Mouse (Mus musculus) retina, postnatal 1 day (tissue): ENCODE data around the gene Fndc3b.
A peak's percentile ranks its signal among the peaks of the same experiment; 100 is the strongest.
"Not testable (repeated sequence)": the region's sequence is repeated elsewhere in the genome, so short reads cannot be mapped to it uniquely, and the experiment has no call there.

Experiments used
- DNase-seq: peaks from one replicate; pipeline ENCODE4 v3.0.0-alpha.2; 2012

The Fndc3b gene

DNA sequence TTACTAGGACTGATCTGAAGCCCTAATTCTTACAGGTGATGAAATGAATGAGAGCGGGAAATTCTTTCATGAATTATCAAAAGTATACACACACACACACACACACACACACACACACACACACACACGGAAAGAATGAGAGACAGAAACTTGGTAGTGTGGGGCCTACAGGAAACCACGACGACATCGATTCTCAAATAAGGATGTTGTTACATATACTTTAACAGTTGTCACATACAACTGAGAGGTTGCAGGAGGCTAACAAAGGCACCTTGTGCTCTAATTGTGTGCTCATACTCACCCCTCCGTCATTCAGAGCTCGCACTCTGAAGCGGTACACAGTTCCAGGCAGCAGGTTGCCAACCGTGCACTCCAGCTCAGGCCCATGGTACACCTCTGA is 252.7 kb downstream of the Fndc3b start:
- no peak for DNase-seq

DNA sequence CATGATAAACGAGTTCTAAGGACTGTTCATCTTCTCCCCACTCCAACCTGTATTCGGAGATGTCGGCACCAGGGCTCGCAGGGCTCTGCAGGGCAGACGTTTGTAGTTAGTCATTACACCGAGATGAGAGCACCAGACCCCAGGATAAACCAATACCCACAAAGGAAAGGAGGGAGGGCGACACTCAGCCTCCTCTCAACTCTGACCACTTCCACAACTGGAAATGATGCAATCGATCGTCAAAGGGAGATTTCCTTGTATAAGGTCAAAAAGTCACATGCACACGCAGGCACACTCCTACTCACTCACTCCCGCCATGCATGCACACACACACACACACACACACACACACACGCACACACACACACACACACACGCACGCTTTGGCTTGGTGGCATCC is 254.6 kb downstream of the Fndc3b start:
- DNase-seq = no peak

DNA sequence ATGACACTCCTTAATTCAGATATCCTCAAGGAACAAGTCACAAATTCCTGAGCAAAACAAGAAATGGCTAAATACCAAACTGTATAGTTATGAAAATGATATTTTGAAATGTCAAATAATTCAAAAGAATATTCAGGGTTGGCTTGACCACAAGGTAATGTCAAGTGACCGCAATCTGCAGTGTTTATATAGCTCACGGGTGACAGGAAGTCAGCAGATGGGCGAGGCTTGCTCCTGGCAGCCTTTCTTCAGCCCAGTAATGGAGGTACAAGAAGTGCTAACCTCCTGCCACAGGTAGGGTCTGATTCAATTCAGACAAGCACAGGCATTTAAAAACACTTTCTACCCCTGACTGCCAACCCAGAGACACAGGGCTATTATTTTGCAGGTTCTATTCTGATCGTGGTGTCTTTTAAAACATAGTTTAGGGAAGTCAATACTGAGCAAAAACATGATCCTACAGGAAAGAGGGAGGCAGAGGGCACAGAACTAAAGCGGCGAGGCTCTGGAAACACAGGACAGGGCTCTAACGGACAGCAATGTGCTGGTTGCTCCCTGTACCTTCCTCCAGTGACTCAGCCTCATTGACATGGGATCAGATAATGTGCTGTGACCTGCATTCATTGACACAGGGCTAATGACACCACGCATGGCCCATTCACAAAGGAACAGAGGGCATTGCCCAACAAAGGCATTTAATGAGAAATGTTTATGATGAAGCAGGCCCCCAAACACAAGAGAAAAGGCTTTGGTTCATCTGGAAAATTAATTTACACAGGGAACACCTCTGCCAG is 256.5 kb downstream of the Fndc3b start:
- peak; percentile 23 for DNase-seq

DNA sequence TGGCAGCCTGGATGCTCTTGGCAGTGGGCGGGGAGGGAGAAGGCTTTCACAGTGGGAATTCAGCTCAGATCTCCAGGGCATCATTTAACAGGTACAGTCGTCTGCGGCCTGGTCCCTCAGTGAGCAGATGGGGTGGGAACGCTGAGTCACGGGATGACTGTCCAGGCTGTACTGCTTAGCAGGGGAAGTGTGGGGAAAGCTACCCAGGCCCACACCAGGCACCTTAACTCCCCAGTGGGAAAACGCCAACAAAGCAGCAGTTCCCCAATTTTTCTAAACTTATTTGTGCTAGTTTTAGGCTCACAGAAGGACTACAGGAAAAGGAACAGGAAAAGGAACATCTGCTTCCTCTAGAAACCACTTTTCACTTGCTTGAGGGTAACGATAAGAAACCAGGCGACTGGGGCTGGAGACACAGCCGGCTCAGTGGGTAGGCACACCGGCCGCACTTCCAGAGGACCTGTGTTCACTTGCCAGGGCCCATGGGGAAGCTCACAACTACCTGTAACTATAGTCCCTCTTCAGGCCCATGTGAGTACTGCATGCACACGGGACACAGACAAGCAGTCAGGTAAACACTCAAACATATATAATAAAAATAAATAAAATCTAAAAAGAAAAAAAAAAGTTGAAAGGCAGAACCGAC is 257.5 kb downstream of the Fndc3b start:
- no peak for DNase-seq

DNA sequence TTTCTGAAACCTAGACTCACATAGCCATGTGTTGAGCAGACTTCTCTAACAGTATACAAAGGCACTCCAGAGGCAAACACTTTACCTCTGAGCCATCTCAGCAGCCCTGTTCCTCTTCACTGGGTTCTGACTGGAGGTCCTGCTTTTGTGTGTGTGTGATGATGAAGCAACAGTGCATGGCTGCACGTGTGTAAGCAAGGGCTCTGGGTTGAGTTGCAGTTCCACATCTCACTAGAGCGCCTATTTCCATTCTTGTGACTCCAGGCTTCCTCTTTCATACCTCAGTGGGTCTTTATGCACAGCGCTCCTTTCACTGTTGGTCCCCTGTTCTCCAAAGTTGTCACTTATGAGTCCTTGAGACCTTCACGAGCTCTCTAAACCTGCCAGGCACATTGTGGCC is 261.7 kb downstream of the Fndc3b start:
- DNase-seq = no peak

DNA sequence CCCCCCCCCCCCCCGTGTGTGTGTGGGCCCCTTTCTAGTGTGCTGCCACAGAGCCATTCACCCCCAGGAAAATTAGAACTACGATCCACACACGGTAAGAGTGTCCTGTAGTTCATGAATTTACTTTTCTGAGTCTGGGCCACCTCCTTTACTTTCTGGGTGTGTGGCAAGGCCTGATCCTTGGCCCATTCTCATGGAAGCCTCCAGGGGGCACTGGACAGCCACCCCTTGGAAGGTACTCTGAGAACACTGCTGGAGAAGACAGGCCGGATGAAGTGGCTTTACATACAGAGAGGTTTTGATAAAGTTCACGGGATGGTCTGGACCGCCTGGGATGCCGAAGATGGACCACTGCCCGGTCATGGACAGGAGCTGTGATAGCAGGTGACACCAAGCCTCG is 262.7 kb downstream of the Fndc3b start:
- peak; percentile 29 for DNase-seq

DNA sequence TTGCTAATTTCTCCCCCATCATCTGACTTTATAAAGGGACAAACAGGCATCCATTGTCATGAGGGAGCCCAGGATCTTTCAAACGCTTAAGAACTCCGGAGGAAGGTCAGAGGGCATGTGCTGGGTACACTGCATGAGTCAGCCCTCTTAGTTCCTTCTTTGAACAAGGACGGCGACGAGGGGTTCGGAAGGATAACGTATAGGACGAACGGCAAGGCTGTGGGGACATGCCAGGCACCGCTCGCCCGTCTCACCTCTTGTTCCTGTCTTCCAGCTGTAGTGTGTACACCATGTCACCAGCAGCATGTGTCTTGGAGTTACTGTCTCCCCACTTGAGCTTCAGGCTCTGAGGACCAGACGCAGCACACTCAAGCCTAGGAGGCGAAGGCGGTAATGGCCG is 271.4 kb downstream of the Fndc3b start:
- DNase-seq = no peak

DNA sequence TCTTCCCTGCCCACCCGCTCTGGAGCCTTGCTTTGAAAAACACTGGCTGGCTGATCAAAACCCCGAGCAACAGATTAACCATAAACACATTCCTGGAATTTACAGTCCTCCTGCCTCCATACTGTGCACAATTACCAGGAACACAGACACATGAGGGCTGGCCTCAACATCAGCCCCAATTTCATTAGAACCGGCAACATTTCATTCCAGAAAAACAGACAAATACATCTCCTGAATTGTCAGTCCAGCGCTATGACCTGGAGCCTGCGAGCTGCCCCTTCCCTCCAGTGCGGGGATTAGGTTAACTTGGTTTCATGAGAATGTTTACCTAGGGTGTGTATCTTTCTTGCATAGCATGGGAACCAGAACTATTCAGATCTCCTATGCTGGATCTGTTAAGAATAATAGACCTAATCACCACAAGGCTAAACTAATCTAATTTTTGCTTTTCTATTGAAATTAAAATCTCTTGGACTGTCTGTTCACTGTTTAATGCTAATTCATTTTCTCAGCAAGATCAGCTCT is 275.9 kb downstream of the Fndc3b start:
- DNase-seq = no peak

DNA sequence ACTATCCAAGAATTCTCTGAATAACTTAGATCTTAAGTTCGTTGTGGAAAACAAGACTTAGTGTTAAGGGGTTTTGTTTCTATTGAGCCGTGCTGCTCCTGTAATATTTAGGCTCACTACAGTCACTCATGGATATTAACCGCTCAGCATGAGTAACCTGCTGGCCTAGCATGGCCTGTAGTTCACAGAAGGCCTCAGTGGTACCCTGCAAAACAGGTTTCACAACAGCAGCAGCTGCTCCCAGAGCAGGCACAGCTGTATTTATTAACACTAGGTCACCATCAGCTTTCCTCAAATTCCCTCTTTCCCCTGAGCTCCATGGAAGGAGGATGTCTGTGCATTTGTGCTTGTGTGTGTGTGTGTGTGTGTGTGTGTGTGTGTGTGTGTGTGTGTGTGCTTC is 278.1 kb downstream of the Fndc3b start:
- DNase-seq = no peak

DNA sequence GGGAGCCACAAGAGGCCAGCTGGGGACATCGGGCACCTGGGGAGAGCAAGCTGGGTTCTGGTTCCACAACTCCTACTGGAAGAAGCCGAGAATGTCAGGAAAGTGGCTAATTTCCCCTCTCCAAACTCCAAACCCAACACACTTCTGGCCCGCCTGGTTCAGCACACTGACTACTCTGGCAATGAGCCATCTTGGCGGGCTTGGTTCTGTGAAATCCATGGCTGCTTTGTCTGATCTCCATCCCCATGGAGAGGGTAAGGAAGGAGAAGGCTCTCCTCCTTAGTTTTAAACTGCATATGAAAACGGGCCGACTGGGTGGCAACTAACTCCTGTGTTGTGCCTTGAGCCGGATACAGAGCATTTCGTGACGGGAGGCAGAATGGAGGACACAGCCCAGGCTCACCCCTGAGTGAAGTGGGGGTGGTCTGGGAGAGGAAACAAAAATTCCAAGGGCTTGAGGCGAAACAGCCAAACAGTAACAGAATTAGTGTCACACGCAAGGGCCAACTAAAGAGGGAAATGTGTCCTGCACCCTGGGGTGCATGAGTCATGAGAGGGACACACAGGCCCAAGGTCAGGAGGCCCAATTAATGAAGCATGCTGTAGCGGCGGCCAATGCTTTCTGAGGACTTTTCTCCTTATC is 280.4 kb downstream of the Fndc3b start:
- peak; percentile 17 for DNase-seq

DNA sequence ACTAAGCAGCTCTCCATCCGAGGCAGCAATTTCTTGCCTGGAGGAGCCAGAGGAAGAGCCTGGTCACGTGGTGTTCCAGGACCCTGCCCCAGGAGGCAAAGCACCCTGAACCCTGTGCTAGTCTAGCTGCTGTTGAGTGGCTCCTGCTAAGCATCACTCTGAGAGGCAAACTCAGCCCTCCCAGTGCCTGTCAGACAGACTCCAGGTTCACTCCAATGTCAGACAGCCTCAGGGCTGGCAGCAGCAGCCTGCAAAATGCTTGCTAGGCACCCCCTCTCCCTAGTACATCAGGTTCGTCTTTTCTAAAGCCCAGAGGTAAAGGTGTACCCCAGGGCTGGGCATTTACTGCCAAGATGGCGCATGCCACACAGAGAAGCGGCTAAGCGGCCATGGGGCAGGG is 283.7 kb downstream of the Fndc3b start:
- no peak for DNase-seq

DNA sequence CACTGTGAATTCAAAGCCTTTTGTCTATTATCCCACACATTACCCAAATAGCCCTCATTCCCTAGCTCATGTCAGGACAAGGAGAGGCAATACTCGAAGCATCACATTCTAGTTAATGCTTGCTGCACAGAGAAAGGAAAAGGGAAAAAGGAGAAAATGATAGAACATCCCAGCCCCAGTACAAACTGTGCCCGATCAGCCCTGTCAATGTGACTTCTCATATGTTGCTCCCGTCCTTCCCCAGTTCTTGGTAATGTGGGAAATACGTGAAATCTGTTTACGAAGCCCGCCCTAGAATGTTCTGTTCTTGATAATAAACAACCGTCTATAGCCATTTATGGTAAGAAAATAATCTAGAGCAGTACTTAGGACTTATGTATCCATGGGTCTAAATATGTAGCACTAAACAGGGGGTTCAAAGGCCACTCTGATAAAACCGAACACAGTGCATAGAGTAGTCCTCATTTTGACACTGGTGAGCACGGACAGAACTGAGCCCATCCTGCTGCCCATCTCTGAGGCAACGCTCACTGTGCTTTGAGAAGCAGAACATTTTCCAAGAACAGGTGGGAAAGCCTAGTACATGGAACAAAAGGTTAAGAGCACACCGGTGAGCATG is 286.9 kb downstream of the Fndc3b start:
- no peak for DNase-seq

DNA sequence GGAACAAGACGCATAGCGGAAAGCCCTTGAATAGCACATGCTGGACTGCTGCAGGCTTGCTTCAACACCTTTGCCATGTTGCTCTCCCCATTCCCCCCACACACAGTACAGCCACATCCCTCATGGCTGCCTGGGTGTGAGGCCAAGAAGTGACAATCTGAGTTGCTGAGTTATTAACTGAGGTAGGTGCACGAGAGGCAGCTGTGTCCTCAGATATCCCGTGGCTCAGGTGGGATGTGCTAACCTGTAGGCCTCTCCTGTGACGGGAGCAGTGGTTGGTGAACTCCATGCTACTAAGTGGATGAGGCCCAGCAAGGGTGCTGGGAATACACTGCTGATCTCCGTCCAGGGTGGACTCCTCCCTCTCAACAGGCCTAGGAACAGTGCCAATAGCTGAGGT is 288.6 kb downstream of the Fndc3b start:
- no peak for DNase-seq

DNA sequence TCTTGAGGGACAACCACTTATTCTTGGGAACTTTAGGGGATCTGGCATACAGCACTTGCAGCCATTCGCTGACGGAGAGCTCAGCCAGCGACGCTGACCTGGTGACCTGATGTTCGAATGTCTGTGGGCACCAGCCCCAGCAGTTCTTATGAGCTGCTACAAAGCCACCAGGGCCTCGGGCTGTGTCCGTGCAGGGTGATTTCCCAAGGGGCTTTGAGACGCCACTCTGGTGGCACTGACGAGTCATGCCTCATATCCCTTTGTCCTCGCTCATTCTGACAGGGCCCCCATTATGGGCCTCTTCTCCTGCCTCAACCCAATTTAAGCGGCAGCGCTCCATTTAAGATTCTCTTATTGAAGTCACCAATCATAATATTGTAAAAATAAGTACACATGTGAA is 289.1 kb downstream of the Fndc3b start:
- peak; percentile 59 for DNase-seq

DNA sequence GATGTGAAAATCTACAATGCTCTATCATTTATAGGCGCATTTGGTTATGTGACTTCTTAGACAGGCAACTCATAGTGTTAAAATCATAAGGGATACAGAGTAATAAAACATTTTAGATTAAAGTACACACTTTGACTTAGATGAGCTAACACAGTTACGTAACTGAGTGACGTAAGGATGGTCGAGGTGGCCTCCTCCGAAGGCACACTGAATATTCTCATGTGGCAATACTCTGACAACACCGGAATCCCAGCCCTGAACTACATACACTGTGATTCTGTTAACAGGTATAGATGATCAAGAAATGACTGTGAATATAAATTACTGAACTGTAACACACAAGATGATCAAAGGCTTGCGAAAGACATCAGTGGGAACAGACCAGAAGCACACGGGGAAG is 292.5 kb downstream of the Fndc3b start:
- no peak for DNase-seq

DNA sequence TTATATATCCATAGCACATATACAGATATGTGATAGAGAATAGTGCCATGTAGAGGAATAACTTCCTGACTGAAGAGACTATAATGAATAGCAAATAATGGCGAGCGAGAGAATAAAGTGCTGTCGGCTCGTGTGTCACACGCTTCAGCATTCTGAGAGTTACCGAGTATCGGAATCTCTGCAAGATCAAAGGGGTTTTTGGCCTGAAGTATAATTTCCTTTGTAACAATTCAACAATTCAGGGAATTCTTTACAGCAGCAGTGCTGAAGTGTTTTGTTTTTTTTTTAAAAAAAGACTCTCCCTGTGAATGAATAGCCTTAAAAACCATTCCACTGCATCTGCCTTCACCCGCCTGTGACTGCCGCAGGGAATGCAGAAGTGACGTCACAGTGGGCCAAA is 294.3 kb downstream of the Fndc3b start:
- DNase-seq = no peak

DNA sequence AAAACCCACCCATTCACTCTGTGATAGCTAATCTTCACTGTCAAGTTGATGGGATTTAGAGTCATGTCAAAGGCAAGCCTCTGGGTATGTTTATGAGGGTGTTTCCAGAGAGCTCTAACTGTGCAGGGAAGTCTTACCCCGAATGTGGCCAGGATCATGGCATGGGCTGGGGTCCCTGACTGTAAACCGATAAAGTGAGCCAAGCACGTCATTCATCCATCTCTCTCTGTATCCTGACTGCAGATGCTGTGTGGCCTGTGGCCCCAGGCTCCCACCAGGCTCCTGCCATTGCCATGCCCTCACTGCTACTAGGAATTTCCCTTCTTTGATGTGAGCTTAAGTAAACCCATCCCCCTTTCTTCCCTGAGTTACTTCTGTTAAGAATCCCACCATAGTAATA is 297.5 kb downstream of the Fndc3b start:
- DNase-seq = no peak

DNA sequence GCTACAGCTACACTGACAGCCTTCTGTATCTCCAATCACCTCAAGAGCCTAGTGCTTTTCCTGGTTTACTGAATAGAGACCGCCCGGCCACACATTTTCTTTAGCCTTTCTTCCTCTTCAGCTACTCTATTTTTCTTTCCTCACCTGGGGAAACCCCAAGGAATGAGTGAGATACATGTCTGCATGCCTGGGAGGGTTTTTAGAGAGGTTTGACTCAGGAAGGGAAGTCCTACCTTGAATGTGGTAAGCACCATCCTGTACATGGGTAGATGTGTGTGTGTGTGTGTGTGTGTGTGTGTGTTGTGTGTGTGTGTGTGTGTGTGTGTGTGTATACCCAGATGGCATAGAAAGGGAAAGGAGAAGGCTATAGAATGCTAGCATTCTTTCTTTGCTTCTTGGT is 299.8 kb downstream of the Fndc3b start:
- DNase-seq = no peak

DNA sequence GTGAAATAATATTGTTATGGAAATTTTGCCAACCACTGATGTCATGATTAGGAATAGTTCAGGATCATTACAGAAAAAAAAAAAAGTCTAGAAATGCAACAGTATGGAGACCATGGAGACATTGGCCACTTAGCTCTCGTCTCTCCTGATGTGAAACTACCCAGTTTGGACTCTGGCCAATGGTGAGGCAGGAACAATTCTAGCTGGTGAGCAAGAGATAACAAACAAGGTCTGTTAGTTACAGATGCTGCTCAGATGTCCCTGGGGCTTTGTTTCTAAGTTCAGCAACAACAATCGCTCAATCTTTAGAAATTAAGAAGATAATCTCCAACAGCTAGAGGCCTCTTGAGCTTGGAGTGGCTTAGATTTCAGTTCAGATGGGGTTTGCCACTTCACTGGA is 302.5 kb downstream of the Fndc3b start:
- peak; percentile 31 for DNase-seq

DNA sequence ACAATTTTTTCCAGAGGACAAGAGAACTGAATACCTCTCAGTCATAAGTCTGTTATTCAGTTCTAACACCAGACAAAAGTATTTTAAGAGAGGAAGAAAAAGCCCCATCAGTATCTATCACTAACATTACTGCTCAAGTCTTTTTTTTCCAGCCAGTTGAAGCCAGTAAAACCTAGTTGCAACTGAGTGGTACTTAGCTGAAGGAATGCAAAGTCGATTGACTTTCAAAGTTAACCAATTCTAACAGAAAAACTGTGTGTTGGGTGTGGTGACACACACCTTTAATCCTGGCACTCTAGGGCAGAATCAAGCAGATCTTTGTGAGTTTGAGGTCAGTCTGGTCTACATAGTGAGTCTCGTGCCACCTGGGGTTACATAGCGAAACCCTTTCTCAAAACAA is 304.7 kb downstream of the Fndc3b start:
- no peak for DNase-seq

DNA sequence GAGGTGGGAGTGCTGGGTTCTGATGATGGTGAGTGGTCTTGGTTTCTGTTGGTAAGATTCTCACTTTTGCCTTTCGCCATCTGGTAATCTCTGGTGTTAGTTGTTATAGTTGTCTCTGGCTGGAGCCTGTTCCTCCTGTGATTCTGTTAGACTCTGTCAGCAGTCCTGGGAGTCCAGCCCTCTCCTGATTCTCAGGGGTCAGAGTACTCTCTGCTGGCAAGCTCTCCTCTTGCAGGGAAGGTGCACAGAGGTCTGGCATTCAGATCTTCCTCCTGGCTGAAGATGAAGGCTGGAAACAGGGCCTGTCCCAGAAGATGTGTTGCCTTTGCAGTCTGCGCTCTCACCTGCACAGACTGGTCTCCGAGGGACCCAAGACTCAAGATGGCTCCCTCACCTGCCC is 310.1 kb downstream of the Fndc3b start:
- DNase-seq = not testable (repeated sequence)

DNA sequence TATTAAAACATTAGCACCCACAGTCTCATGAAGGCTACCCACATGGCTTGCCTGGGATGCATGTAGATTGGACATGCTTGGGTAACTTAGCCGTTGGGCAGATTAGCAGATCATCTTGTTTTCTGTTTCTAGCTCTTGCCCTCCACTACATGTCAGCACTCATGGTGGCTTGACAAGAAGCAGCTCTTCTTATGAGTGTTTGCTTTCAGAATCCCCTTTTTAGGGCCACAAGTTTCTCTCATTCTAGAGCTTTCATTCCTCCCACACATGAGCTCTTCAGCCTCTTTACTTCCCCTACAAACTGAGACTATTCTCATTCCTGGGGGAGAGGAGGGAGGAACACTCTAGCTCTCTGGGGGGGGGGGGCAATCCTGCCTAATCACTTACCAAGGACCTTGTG is 321.2 kb downstream of the Fndc3b start:
- DNase-seq = no peak

DNA sequence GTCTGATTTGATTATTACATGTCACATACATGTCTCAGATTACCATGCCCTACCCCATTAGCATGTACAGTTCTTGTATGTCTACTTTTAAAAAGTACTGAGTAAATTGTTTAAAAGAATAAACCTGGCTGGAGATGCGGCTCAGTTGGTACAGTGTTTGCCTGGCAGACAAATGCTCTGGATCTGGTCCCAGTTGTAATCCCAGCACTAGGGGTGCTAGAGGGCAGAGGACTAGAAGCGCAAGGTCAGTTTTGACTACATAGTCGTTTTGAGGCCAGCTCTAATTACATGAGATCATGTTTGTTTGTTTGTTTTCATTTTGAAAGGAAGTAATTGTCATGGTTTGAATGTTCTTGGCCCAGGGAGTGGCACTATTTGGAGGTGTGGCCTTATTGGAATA is 326.3 kb downstream of the Fndc3b start:
- DNase-seq = no peak

DNA sequence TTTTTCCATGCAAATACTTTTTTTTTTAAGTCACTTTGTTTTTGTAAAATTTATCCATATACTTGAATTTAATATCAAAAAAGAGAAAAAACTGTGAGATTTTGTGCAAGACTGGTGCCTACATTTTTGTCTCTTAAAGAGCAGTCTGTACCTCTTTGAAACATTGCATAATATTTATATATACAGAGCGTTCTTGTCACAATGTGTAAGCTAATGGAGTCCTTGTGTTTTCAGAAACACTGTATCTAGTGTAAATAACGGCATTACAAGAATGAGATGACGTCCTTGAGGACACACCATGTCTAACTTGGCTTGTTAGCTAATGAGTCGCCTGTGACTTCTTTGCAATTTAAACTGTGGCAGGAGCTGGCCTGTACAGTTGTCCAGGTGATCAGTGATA is 333.2 kb downstream of the Fndc3b start:
- DNase-seq = no peak
